8 mouse cellular contexts compared by ENCODE assay signal in genomic region chr6:116264836-116265235, GRCm38 (mm10). TPM values are rescaled to one million over a fixed set of nuclear protein-coding genes. Genes with fewer than 3 reads are reported as not detected.
DNase-seq lines count a peak whose midpoint lies in the region; ATAC-seq and TF ChIP-seq lines count a peak whose summit lies in the region.

No protein-coding gene starts in this region.

- WGBS in heart, embryonic 16.5 days = 89% methylated on average over 11 of the region's 11 CpGs
- 82% methylated on average over 11 of the region's 11 CpGs for WGBS in hindbrain, embryonic 13.5 days
- 75% methylated on average over 11 of the region's 11 CpGs for WGBS in midbrain, embryonic 14.5 days

- peaks cover 9% of the 10 kb centered on the region; the same call in 1 of the 2 replicates for H3K36me3 ChIP-seq in heart, embryonic 16.5 days (ENCODE audit: control insufficient read depth, insufficient read depth)
- peaks cover 0 to 19% of the 10 kb centered on the region in 2 experiments; a peak in 2 of 4 replicates for H3K36me3 ChIP-seq in MEL (ENCODE audit: control insufficient read depth in 1 of 2, insufficient read depth in 2 of 2, low read length in 2 of 2)
- H3K36me3 ChIP-seq in hindbrain, embryonic 13.5 days = peaks cover 27% of the 10 kb centered on the region
- peaks cover 23% of the 10 kb centered on the region for H3K36me3 ChIP-seq in midbrain, embryonic 14.5 days (ENCODE audit: control insufficient read depth, insufficient read depth, low read length)

- H3K4me1 ChIP-seq in heart, embryonic 16.5 days (ENCODE audit: control insufficient read depth, insufficient read depth, low read length) = 0 out of 2 replicates have a peak, but pooled peaks cover 3% of the 10 kb centered on the region
- peaks cover 0 to 15% of the 10 kb centered on the region in 2 experiments; a peak in 3 of 4 replicates for H3K4me1 ChIP-seq in MEL (ENCODE audit: control insufficient read depth in 1 of 2, insufficient read depth in 2 of 2, low read length in 2 of 2)
- peaks cover 20% of the 10 kb centered on the region for H3K4me1 ChIP-seq in hindbrain, embryonic 13.5 days (replicated peaks)
- peaks cover 22% of the 10 kb centered on the region; the same call in 1 of the 2 replicates for H3K4me1 ChIP-seq in midbrain, embryonic 14.5 days (ENCODE audit: control insufficient read depth, insufficient read depth, low read length)

- H3K4me3 ChIP-seq in heart, embryonic 16.5 days (ENCODE audit: low read length) = peak overlapping the region; percentile 78
- H3K4me3 ChIP-seq in MEL (ENCODE audit: control insufficient read depth in 1 of 2, insufficient read depth in 1 of 2, low read depth in 2 of 2, low read length in 2 of 2) = peak overlapping the region; percentile 81 to 95
- H3K4me3 ChIP-seq in hindbrain, embryonic 13.5 days = peak overlapping the region; percentile 60
- H3K4me3 ChIP-seq in midbrain, embryonic 14.5 days (replicated peaks; ENCODE audit: low read depth, low read length) = peak overlapping the region; percentile 52

- no peak for TF ChIP-seq CTCF in MEL (IDR thresholded peaks at IDR 0.05 in 2 of 3, conservative IDR thresholded peaks at IDR 0.05 in 1 of 3; ENCODE audit: control insufficient read depth in 1 of 3, insufficient read depth in 1 of 3, low read depth in 2 of 3, low read length in 3 of 3, poor library complexity in 1 of 3, severe bottlenecking in 1 of 3)

- TF ChIP-seq RAD21 in MEL (IDR thresholded peaks at IDR 0.05; ENCODE audit: low read depth, low read length) = no peak

- no peak for TF ChIP-seq EP300 in MEL (IDR thresholded peaks at IDR 0.05; ENCODE audit: low read depth in 1 of 2, low read length in 2 of 2)

- no peaks in the 10 kb centered on the region for H3K27me3 ChIP-seq in heart, embryonic 16.5 days (ENCODE audit: control insufficient read depth, insufficient read depth, low read length)
- no peaks in the 10 kb centered on the region for H3K27me3 ChIP-seq in MEL (ENCODE audit: control insufficient read depth in 1 of 2, insufficient read depth in 2 of 2, low read length in 2 of 2)
- no peaks in the 10 kb centered on the region for H3K27me3 ChIP-seq in hindbrain, embryonic 13.5 days
- no peaks in the 10 kb centered on the region for H3K27me3 ChIP-seq in midbrain, embryonic 14.5 days (ENCODE audit: control insufficient read depth, insufficient read depth, low read length)

- peak overlapping the region; percentile 95 for H3K4me2 ChIP-seq in heart, embryonic 16.5 days (ENCODE audit: low read depth, low read length)
- H3K4me2 ChIP-seq in hindbrain, embryonic 13.5 days = peak overlapping the region; percentile 72
- H3K4me2 ChIP-seq in midbrain, embryonic 14.5 days (ENCODE audit: low read length) = peak overlapping the region; percentile 61

- TF ChIP-seq POLR2A in MEL (IDR thresholded peaks at IDR 0.05; ENCODE audit: control insufficient read depth in 1 of 2, insufficient read depth in 1 of 2, low read depth in 1 of 2, low read length in 2 of 2, poor library complexity in 1 of 2) = no peak

- H3K79me2 ChIP-seq in MEL (ENCODE audit: control insufficient read depth, insufficient read depth, low read length, poor library complexity) = peaks cover 4% of the 10 kb centered on the region

- ATAC-seq in heart, embryonic 16.5 days (replicated peaks; ENCODE audit: extremely low read depth, insufficient read depth, low FRiP score) = no peak
- no peak for ATAC-seq in hindbrain, embryonic 13.5 days (ENCODE audit: low FRiP score)
- no peak for ATAC-seq in midbrain, embryonic 14.5 days (ENCODE audit: low FRiP score, low TSS enrichment)
- no peak for ATAC-seq in megakaryocyte progenitor cell, adult 5-6 weeks (replicated peaks; ENCODE audit: poor library complexity)

- DNase-seq in heart, adult 18-20 months = no peak
- DNase-seq in MEL (ENCODE audit: low read depth, low spot score) = peak; percentile 43
- peak; percentile 14 for DNase-seq in midbrain, embryonic 14.5 days
- DNase-seq in layer of hippocampus, postnatal 25 days (ENCODE audit: extremely low spot score in 1 of 2, low spot score in 1 of 2) = no peak
- no peak for DNase-seq in right cerebral cortex, postnatal 14 days

- H3K9me3 ChIP-seq in heart, embryonic 16.5 days (replicated peaks; ENCODE audit: control insufficient read depth, low read length) = no peaks in the 10 kb centered on the region
- H3K9me3 ChIP-seq in MEL (replicated peaks; ENCODE audit: insufficient read depth, low read length) = no peaks in the 10 kb centered on the region
- H3K9me3 ChIP-seq in hindbrain, embryonic 13.5 days = no peaks in the 10 kb centered on the region
- no peaks in the 10 kb centered on the region for H3K9me3 ChIP-seq in midbrain, embryonic 14.5 days (ENCODE audit: control insufficient read depth, low read length)

- H3K27ac ChIP-seq in heart, embryonic 16.5 days (ENCODE audit: low read length) = no peak overlapping the region
- peak overlapping the region; percentile 32; the same call in 1 of the 2 replicates for H3K27ac ChIP-seq in MEL (ENCODE audit: control insufficient read depth, low read depth, low read length)
- no peak overlapping the region for H3K27ac ChIP-seq in hindbrain, embryonic 13.5 days
- H3K27ac ChIP-seq in midbrain, embryonic 14.5 days (replicated peaks; ENCODE audit: low read depth, low read length) = no peak overlapping the region

- H3K9ac ChIP-seq in heart, embryonic 16.5 days (ENCODE audit: low read length) = no peak overlapping the region
- peak overlapping the region; percentile 95 for H3K9ac ChIP-seq in MEL (ENCODE audit: control insufficient read depth, low read depth, low read length, poor library complexity, severe bottlenecking)
- H3K9ac ChIP-seq in hindbrain, embryonic 13.5 days = no peak overlapping the region
- H3K9ac ChIP-seq in midbrain, embryonic 14.5 days (replicated peaks; ENCODE audit: low read length) = no peak overlapping the region

TF ChIP-seq in MEL, 35 proteins besides CTCF, POLR2A, EP300 and RAD21:
- no peak for TF ChIP-seq CHD2 (IDR thresholded peaks at IDR 0.05; ENCODE audit: low read length)
- TF ChIP-seq GATA1 (IDR thresholded peaks at IDR 0.05; ENCODE audit: low read depth, low read length) = no peak

RNA-seq across cellular contexts. Expression of gene Zfand4, which starts 0.8 kb away (rescaled TPM):
- 3.1 and 3.4 TPM in 2 replicates for polyA plus RNA-seq in heart, embryonic 16.5 days (2015; fragmentation: Nextera tagmentation; extraction: Ambion mirVana)
- total RNA-seq in heart, adult 18-20 months (2021) = 1 to 10 TPM; 2.2 to 3.4 TPM
- total RNA-seq in MEL (2012; rRNA removed) = 4.3 and 4.4 TPM in 2 replicates
- 1 to 10 TPM in 1 of 2 experiments, not detected in 1; 5.5 TPM for polyA plus RNA-seq in MEL (2012; ENCODE audit: insufficient read depth in 1 of 2, insufficient read length in 2 of 2, low read depth in 1 of 2, low replicate concordance in 2 of 2, missing spikeins in 1 of 2)
- polyA plus RNA-seq in hindbrain, embryonic 13.5 days (2015; fragmentation: Nextera tagmentation; extraction: Ambion mirVana) = 7.0 and 8.3 TPM in 2 replicates
- 9.0 and 12.4 TPM in 2 replicates for polyA plus RNA-seq in midbrain, embryonic 14.5 days (2014; fragmentation: Nextera tagmentation; extraction: Ambion mirVana)
- total RNA-seq in layer of hippocampus, postnatal 25 days (2021) = 1 to 10 TPM; 6.7 to 7.2 TPM
- total RNA-seq in megakaryocyte progenitor cell, adult 5-6 weeks (2015) = 31.0 and 32.1 TPM in 2 replicates
- 25.1 and 29.3 TPM in 2 replicates for total RNA-seq in megakaryocyte progenitor cell, adult 5-6 weeks (2017)

RNA-seq across cellular contexts. Expression of gene Washc2, which starts 57.0 kb away (rescaled TPM):
- polyA plus RNA-seq in heart, embryonic 16.5 days (2015; fragmentation: Nextera tagmentation; extraction: Ambion mirVana) = 30.3 and 31.3 TPM in 2 replicates
- total RNA-seq in heart, adult 18-20 months (2021) = 10 to 100 TPM; 19.7 to 24.5 TPM
- total RNA-seq in MEL (2012; rRNA removed) = 25.3 and 28.6 TPM in 2 replicates
- polyA plus RNA-seq in MEL (2012; ENCODE audit: insufficient read depth in 1 of 2, insufficient read length in 2 of 2, low read depth in 1 of 2, low replicate concordance in 2 of 2, missing spikeins in 1 of 2) = 10 to 100 TPM in 1 of 2 experiments, not detected in 1; 38.3 TPM
- polyA plus RNA-seq in hindbrain, embryonic 13.5 days (2015; fragmentation: Nextera tagmentation; extraction: Ambion mirVana) = 66.1 and 70.9 TPM in 2 replicates
- 48.5 and 60.4 TPM in 2 replicates for polyA plus RNA-seq in midbrain, embryonic 14.5 days (2014; fragmentation: Nextera tagmentation; extraction: Ambion mirVana)
- 10 to 100 TPM; 91.0 to 95.7 TPM for total RNA-seq in layer of hippocampus, postnatal 25 days (2021)
- total RNA-seq in megakaryocyte progenitor cell, adult 5-6 weeks (2015) = 30.8 and 39.0 TPM in 2 replicates
- 47.5 and 57.1 TPM in 2 replicates for total RNA-seq in megakaryocyte progenitor cell, adult 5-6 weeks (2017)

Comparison
In these comparisons a context has a peak if more than half of its experiments do, and no peak if none do; other contexts are left out.
1. DNase-seq: peak in MEL (single experiment) and midbrain, embryonic 14.5 days (single experiment); none in heart, adult 18-20 months (0 of 2), layer of hippocampus, postnatal 25 days (0 of 2) and right cerebral cortex, postnatal 14 days (single experiment).
2. Peak in every context shown above with its lines, with median percentiles within 50 percentile points of each other: H3K4me2 ChIP-seq and H3K4me3 ChIP-seq.